15 mouse cellular contexts compared by ENCODE assay signal in the genomic region with DNA sequence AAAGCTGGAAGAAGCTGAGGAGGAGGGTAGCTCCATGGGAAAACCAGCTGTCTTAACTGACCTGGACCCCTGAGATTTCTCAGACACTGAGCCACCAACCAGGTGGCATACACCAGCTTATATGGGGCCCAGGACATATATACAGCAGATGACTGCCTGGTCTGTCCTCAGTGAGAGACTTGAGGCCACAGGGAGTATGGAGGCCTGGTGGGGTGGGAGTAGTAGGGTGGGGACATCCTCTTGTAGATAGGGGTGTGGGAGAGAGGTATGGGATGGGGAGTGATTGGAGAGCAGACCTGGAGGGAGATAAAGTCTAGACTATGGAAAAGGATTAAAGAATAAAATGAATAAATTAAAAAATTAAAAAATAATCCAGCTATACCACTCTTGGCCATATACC.
"Had no signal": no experiment of that assay in that cellular context is flagged by ENCODE, and none has a peak within 500 bp of the region (broad histone marks: within the 10 kb centered on the region; RNA-seq: fewer than 3 reads in every experiment).

No protein-coding gene starts in this region.

- H3K9ac ChIP-seq: neural tube, embryonic 15.5 days; stomach, embryonic 15.5 days had no signal

- H3K9me3 ChIP-seq: neural tube, embryonic 15.5 days; stomach, embryonic 15.5 days had no signal

- H3K27ac ChIP-seq: neural tube, embryonic 15.5 days; stomach, embryonic 15.5 days; stomach, postnatal 0 days had no signal

- H3K27me3 ChIP-seq: neural tube, embryonic 15.5 days; stomach, embryonic 15.5 days had no signal

- DNase-seq: retina, postnatal 1 day; right cerebral cortex, adult 18-20 months; right cerebral cortex, postnatal 14 days; right cerebral cortex, postnatal 25 days; right cerebral cortex, postnatal 4 days; spleen, adult 18-20 months; thymus, adult 18-20 months; thymus, adult 2 months; thymus, postnatal 14 days; thymus, postnatal 25 days; thymus, postnatal 36 days; thymus, postnatal 4 days had no signal

- H3K36me3 ChIP-seq: neural tube, embryonic 15.5 days; stomach, embryonic 15.5 days had no signal

- H3K4me3 ChIP-seq: neural tube, embryonic 15.5 days; stomach, embryonic 15.5 days had no signal

- H3K4me1 ChIP-seq: neural tube, embryonic 15.5 days; stomach, embryonic 15.5 days had no signal

- H3K4me2 ChIP-seq: neural tube, embryonic 15.5 days; stomach, embryonic 15.5 days had no signal
